Mouse (Mus musculus): Measurements from ENCODE around the gene Gm3238.

DNA sequence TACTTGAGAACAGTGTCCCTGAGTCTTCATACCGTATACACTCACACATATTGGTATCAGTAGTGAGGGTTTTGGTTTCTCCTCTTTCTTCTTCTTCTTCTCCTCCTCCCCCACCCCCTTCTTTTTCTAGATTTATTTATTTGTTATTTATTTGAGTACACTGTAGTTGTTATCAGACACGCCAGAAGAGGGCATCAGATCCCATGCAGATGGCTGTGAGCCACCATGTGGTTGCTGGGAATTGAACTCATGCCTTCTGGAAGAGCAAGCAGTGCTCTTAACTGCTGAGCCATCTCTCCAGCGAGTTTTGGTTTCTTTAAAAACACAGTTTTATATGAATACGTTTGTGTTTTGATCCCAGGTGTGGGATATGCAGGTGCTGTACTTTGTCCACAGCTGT lies 42.8 kb downstream of the Gm3238 start:
- no peak for TF ChIP-seq CTCF (IDR thresholded peaks at IDR 0.05; ENCODE audit: control insufficient read depth, insufficient read depth, insufficient replicate concordance, low read depth, low read length)
- TF ChIP-seq POLR2A (IDR thresholded peaks at IDR 0.05; ENCODE audit: control insufficient read depth, low read depth, low read length) = no peak

All from testis, adult 2 months (tissue).